Mouse (Mus musculus): ENCODE measurements around the gene Acp7. TPM values are rescaled to one million over a fixed set of nuclear protein-coding genes. Genes with fewer than 3 reads are reported as not detected.

Gene Acp7
- polyA plus RNA-seq, 1 experiment, result not detected

DNA sequence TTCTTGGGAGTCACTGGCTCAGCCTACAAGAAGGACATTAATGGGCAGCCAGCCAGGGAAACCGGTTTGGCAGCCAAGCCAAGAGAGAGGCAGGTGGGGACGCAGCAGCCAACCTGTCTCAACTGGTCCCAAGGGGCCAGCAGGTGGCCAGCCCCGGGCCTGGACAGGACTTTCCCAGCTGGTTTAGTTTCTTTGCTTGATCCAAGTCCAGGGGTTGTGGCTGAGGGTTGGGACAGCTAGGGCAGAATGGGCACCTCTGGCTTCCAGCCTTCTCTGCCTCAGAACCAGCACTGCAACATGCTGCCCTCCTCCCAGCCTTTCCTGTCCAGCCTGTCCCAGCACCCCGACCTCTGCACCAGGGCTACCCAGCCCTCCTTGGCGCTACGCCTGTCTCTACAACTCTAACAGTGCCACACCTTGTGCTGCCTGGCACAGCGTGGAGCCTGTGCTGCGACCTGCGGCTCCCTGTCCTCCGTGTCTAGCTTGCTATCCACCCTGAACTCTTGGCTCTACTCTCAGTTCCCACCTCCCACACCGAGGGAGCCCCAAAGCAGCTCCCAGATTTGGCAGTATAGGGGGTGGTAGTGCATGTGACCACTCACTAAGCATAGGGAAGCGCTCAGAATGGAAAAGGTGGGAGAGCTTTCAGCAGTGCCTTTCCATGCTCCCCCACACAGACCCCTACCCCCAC, 60.7 kb downstream of the Acp7 start:
- no peak for TF ChIP-seq FLI1 (IDR thresholded peaks at IDR 0.05; ENCODE audit: low read length)
- peak overlapping the region; percentile 26 for H3K4me3 ChIP-seq (replicated peaks)
- peaks cover 41% of the 10 kb centered on the region for H3K36me3 ChIP-seq (replicated peaks; ENCODE audit: low read length)
- no peaks in the 10 kb centered on the region for H3K27me3 ChIP-seq (replicated peaks)
- H3K9me3 ChIP-seq, result no peaks in the 10 kb centered on the region
- peaks cover 82% of the 10 kb centered on the region for H3K4me1 ChIP-seq

DNA sequence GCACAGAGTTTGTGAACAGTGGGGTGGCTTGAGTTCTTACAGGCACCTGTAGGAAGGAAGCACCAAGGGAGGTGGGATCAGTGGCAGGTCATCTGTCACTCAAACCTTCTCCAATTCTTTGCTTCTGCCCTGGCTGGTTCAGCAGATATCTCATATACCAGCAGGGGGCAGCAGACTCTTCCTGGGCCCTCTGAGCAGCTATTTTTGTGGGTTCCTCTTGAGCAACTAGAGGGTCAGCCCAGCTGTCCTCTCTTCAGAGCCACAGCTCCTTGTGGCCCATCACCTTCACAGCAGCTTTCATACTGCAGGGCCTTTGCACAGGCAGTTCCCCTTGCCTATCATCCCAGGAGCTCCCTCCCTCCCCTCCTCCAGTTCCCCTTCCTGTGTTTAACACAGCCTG, 62.9 kb downstream of the Acp7 start:
- H3K4me1 ChIP-seq, result peaks cover 67% of the 10 kb centered on the region
- no peaks in the 10 kb centered on the region for H3K27me3 ChIP-seq (replicated peaks)
- H3K36me3 ChIP-seq (replicated peaks; ENCODE audit: low read length), result peaks cover 63% of the 10 kb centered on the region
- H3K4me3 ChIP-seq (replicated peaks), result no peak overlapping the region
- H3K9me3 ChIP-seq, result no peaks in the 10 kb centered on the region
- no peak for TF ChIP-seq FLI1 (IDR thresholded peaks at IDR 0.05; ENCODE audit: low read length)
- TF ChIP-seq GATA1 (IDR thresholded peaks at IDR 0.05; ENCODE audit: borderline replicate concordance, low read length), result no peak

DNA sequence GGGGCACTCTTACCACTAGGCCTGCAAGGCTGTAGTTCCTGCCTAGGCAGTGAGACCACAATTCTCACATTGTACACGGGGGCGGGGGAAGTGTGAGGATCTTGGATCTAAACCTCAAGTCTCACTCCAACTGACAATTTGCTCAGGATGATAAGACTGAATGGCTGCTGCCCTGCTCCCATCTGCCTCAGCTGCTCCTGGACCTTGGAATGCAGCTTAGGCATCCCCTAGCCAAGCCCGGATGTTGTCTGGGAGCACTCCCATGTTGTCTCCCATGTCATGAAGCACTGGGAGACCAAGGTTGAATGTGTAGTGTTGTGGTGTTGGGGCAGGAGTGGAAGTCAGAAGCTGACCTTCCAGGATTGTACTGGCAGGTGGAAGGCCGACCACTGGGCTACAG, 63.6 kb downstream of the Acp7 start:
- Histone ChIP-seq H3K36me3 (replicated peaks; ENCODE audit: low read length) (peaks cover 70% of the 10 kb centered on the region), H3K27me3 (replicated peaks) (no peaks in the 10 kb centered on the region), H3K4me1 (peaks cover 65% of the 10 kb centered on the region), H3K4me3 (replicated peaks) (no peak overlapping the region), H3K9me3 (no peaks in the 10 kb centered on the region)
- TF ChIP-seq GATA1 (IDR thresholded peaks at IDR 0.05; ENCODE audit: borderline replicate concordance, low read length) (no peak), FLI1 (IDR thresholded peaks at IDR 0.05; ENCODE audit: low read length) (no peak)

DNA sequence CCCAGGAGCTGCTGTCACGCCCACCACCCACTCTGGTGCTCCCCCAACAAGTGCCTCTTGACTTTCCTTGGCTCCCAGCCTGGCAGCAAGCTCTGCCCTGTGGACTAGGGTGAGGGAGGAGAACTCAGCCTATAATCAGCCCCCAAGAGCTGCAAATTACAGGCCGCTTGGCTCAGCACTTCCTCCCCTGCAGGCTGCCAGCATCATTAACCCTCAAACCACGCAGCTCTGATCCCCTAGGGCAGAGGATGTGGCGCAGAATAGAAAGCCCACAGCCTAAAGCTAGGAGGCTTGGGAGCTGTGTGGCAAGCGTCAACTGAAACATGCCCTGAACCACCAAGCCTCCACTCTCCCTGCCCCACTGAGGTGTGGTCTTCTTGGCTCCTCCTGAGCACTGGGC, 65.7 kb downstream of the Acp7 start:
- H3K27me3 ChIP-seq (replicated peaks), result no peaks in the 10 kb centered on the region
- TF ChIP-seq FLI1 (IDR thresholded peaks at IDR 0.05; ENCODE audit: low read length) (no peak), GATA1 (IDR thresholded peaks at IDR 0.05; ENCODE audit: borderline replicate concordance, low read length) (no peak)
- peaks cover 60% of the 10 kb centered on the region for H3K4me1 ChIP-seq
- H3K36me3 ChIP-seq (replicated peaks; ENCODE audit: low read length), result peaks cover 87% of the 10 kb centered on the region
- H3K9me3 ChIP-seq, result no peaks in the 10 kb centered on the region
- no peak overlapping the region for H3K4me3 ChIP-seq (replicated peaks)

DNA sequence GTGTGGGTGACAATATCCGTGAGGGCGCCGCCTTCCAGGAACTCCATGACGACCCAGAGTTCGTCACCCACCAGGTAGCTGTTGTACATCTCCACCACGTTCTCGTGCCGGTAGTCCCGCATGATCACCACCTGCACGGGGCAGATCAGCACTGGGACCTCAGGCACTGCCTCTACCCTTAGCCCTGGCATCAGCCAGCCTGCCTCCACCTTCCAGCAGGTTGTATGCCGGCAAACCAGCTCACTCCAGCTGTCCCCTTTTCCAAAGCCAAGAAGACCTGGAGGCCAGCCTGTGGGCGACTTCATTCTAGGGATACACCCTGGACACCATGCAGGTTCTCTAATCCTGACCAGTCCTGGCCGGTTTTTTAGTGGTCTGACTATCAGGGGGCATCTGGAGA, 68.2 kb downstream of the Acp7 start:
- H3K4me1 ChIP-seq, result peaks cover 70% of the 10 kb centered on the region
- H3K36me3 ChIP-seq (replicated peaks; ENCODE audit: low read length), result peaks cover 90% of the 10 kb centered on the region
- TF ChIP-seq GATA1 (IDR thresholded peaks at IDR 0.05; ENCODE audit: borderline replicate concordance, low read length), result no peak
- no peak for TF ChIP-seq FLI1 (IDR thresholded peaks at IDR 0.05; ENCODE audit: low read length)

DNA sequence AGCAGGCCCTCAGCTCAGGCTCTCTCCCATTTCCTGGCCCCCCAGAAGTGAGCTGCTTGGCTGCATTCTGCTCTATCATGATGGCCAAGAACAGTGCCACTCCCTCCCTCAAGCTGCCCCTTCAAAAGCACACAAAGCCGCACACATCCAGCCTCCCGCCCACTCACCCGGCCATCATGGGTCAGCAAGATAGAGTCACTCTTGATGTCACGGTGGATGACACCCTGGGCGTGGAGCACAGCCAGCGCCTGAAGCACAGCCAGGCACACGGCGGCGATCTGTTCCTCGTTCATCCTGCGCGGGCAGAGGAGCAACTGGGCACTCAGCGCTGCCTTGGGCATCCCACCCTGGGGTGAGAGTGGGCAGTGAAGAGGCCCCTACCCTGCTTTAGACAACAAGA, 68.8 kb downstream of the Acp7 start:
- Histone ChIP-seq H3K4me3 (replicated peaks) (no peak overlapping the region), H3K27me3 (replicated peaks) (no peaks in the 10 kb centered on the region), H3K36me3 (replicated peaks; ENCODE audit: low read length) (peaks cover 84% of the 10 kb centered on the region), H3K9me3 (no peaks in the 10 kb centered on the region), H3K4me1 (peaks cover 70% of the 10 kb centered on the region)
- TF ChIP-seq GATA1 (IDR thresholded peaks at IDR 0.05; ENCODE audit: borderline replicate concordance, low read length), result no peak
- TF ChIP-seq FLI1 (IDR thresholded peaks at IDR 0.05; ENCODE audit: low read length), result no peak

More for the DNA sequence above, 68.2 kb downstream of the Acp7 start:
- Histone ChIP-seq H3K4me3 (replicated peaks) (no peak overlapping the region), H3K9me3 (no peaks in the 10 kb centered on the region), H3K27me3 (replicated peaks) (no peaks in the 10 kb centered on the region)

DNA sequence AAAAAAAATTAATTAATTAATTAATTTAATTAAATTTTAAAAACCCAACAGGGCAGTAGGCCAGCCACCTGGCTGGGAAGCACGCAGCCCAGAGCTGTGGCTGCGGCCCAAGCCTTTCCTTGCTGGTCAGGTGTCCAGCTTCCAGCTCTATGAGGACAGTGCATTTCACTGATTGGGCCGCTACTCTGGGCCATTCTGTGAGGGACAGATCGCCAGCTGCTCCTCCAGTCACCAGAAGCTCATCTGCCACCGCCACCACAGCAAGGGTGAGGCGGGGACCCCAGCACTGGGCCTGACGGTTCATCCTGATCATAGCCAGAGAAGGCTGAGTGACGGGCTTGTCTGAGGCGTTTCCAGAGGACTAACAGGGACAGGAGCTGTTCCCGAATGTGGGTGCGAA, 69.2 kb downstream of the Acp7 start:
- H3K9me3 ChIP-seq, result no peaks in the 10 kb centered on the region
- H3K36me3 ChIP-seq (replicated peaks; ENCODE audit: low read length), result peaks cover 80% of the 10 kb centered on the region
- H3K4me3 ChIP-seq (replicated peaks), result no peak overlapping the region
- no peaks in the 10 kb centered on the region for H3K27me3 ChIP-seq (replicated peaks)
- H3K4me1 ChIP-seq, result peaks cover 70% of the 10 kb centered on the region
- TF ChIP-seq FLI1 (IDR thresholded peaks at IDR 0.05; ENCODE audit: low read length), result no peak
- no peak for TF ChIP-seq GATA1 (IDR thresholded peaks at IDR 0.05; ENCODE audit: borderline replicate concordance, low read length)

DNA sequence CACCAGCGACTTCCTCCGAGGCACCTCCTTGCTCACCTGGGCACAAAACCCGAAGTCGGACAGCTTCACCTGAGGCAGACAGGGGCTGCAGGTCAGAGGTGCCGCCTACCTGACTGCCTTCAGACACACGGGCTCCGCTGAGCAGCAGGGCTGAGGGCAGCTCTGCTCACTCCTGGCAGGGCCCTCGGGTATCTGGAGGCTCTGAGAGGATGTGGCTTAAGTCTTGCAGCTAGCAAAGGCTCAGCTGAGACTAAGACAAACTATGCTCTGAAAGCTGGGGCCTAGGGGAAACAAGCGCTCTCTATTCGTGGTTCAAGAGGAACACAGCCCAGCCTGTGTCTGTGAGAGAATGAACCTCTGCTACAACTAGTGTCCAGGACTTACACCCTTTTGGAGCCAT, 70.3 kb downstream of the Acp7 start:
- Histone ChIP-seq H3K9me3 (no peaks in the 10 kb centered on the region), H3K4me3 (replicated peaks) (no peak overlapping the region), H3K36me3 (replicated peaks; ENCODE audit: low read length) (peaks cover 69% of the 10 kb centered on the region), H3K4me1 (peaks cover 70% of the 10 kb centered on the region), H3K27me3 (replicated peaks) (no peaks in the 10 kb centered on the region)
- TF ChIP-seq FLI1 (IDR thresholded peaks at IDR 0.05; ENCODE audit: low read length) (no peak), GATA1 (IDR thresholded peaks at IDR 0.05; ENCODE audit: borderline replicate concordance, low read length) (no peak)

DNA sequence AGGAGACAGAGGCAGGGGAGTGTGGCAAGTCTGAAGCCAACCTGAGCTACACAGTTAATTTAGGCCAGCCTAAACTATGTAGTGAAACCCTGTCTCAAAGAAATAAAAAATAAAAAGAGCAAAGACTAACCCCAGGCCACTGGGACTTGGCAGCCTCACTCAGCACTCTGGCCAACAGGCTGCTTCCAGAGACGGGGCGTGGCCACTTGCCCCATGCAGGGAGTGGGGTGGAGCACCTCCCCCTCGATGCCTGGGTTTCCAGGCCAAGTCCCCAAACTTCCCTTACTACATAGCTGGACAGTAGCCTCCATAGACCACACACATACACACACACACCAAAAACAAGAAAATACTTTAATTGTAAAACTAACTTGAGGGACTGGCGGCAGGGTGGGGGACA, 72.6 kb downstream of the Acp7 start:
- peaks cover 46% of the 10 kb centered on the region for H3K36me3 ChIP-seq (replicated peaks; ENCODE audit: low read length)
- H3K4me1 ChIP-seq, result peaks cover 60% of the 10 kb centered on the region
- TF ChIP-seq GATA1 (IDR thresholded peaks at IDR 0.05; ENCODE audit: borderline replicate concordance, low read length), result no peak
- no peak for TF ChIP-seq FLI1 (IDR thresholded peaks at IDR 0.05; ENCODE audit: low read length)
- no peaks in the 10 kb centered on the region for H3K27me3 ChIP-seq (replicated peaks)
- H3K9me3 ChIP-seq, result no peaks in the 10 kb centered on the region
- no peak overlapping the region for H3K4me3 ChIP-seq (replicated peaks)

DNA sequence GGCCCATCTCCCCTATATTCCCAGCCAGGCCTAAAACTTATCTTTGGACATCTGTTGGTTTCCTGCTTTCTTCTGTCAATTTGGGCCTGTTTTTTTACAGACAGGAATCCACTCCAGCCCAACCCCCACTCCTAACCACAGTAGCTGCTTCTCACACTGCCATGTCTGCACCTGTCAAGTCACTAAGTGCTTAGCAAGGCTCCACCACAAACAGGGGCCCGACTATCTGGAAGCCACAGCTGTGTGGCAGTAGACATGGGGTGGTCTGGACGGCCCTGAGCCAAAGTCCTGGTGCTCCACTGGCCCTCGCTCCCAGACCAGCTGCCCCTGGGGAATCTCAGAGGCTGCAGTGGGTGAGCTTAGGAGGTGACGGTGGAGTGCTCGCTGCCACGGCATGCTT, 73.4 kb downstream of the Acp7 start:
- Histone ChIP-seq H3K27me3 (replicated peaks) (peaks cover 3% of the 10 kb centered on the region), H3K4me1 (peaks cover 63% of the 10 kb centered on the region), H3K36me3 (replicated peaks; ENCODE audit: low read length) (peaks cover 38% of the 10 kb centered on the region), H3K4me3 (replicated peaks) (peak overlapping the region; percentile 59), H3K9me3 (peaks cover 6% of the 10 kb centered on the region)
- TF ChIP-seq GATA1 (IDR thresholded peaks at IDR 0.05; ENCODE audit: borderline replicate concordance, low read length) (no peak), FLI1 (IDR thresholded peaks at IDR 0.05; ENCODE audit: low read length) (no peak)

Other genes starting within 250 kb of the Acp7 start
- gene Med29, start 238.6 kb downstream of the Acp7 start, polyA plus RNA-seq (2012; ENCODE audit: insufficient read depth, low replicate concordance), result 15.2 and 24.0 TPM in 2 replicates
- gene Paf1, start 238.4 kb downstream of the Acp7 start, polyA plus RNA-seq (2012; ENCODE audit: insufficient read depth, low replicate concordance), result 38.6 and 78.0 TPM in 2 replicates
- gene Gmfg, start 193.9 kb downstream of the Acp7 start, polyA plus RNA-seq (2012; ENCODE audit: insufficient read depth, low replicate concordance), result 4.7 and 41.3 TPM in 2 replicates
- 3.4 and 4.0 TPM in 2 replicates for gene Lrfn1, start 179.4 kb downstream of the Acp7 start, polyA plus RNA-seq (2012; ENCODE audit: insufficient read depth, low replicate concordance)
- gene Ifnl2, start 120.9 kb downstream of the Acp7 start, polyA plus RNA-seq (2012; ENCODE audit: insufficient read depth, low replicate concordance), result not detected in 2 replicates
- gene Ifnl3, start 108.5 kb downstream of the Acp7 start, polyA plus RNA-seq (2012; ENCODE audit: insufficient read depth, low replicate concordance), result not detected in 2 replicates
- gene Sycn, start 90.4 kb downstream of the Acp7 start, polyA plus RNA-seq (2012; ENCODE audit: insufficient read depth, low replicate concordance), result not detected in 2 replicates
- 0.28 TPM in 1 of 2 replicates, not detected in the other for gene Nccrp1, start 84.1 kb downstream of the Acp7 start, polyA plus RNA-seq (2012; ENCODE audit: insufficient read depth, low replicate concordance)
- gene Samd4b, start 33.2 kb downstream of the Acp7 start, polyA plus RNA-seq (2012; ENCODE audit: insufficient read depth, low replicate concordance), result 125 and 217 TPM in 2 replicates
- 17.3 and 20.8 TPM in 2 replicates for gene Pak4, start 33.1 kb downstream of the Acp7 start, polyA plus RNA-seq (2012; ENCODE audit: insufficient read depth, low replicate concordance)
- not detected in 2 replicates for gene Fbxo27, start 61.5 kb upstream of the Acp7 start, polyA plus RNA-seq (2012; ENCODE audit: insufficient read depth, low replicate concordance)
- not detected in 2 replicates for gene Fbxo17, start 85.5 kb upstream of the Acp7 start, polyA plus RNA-seq (2012; ENCODE audit: insufficient read depth, low replicate concordance)
- gene Mrps12, start 110.5 kb upstream of the Acp7 start, polyA plus RNA-seq (2012; ENCODE audit: insufficient read depth, low replicate concordance), result 283 and 464 TPM in 2 replicates
- gene Sars2, start 110.7 kb upstream of the Acp7 start, polyA plus RNA-seq (2012; ENCODE audit: insufficient read depth, low replicate concordance), result 16.1 and 18.5 TPM in 2 replicates
- not detected in 2 replicates for gene Ccer2, start 124.8 kb upstream of the Acp7 start, polyA plus RNA-seq (2012; ENCODE audit: insufficient read depth, low replicate concordance)
- gene Sirt2, start 135.4 kb upstream of the Acp7 start, polyA plus RNA-seq (2012; ENCODE audit: insufficient read depth, low replicate concordance), result 230 and 254 TPM in 2 replicates
- gene Nfkbib, start 136.2 kb upstream of the Acp7 start, polyA plus RNA-seq (2012; ENCODE audit: insufficient read depth, low replicate concordance), result 239 and 363 TPM in 2 replicates
- 30.8 and 66.7 TPM in 2 replicates for gene Rinl, start 157.6 kb upstream of the Acp7 start, polyA plus RNA-seq (2012; ENCODE audit: insufficient read depth, low replicate concordance)
- 226 and 241 TPM in 2 replicates for gene Hnrnpl, start 177.2 kb upstream of the Acp7 start, polyA plus RNA-seq (2012; ENCODE audit: insufficient read depth, low replicate concordance)
- 12.0 and 64.8 TPM in 2 replicates for gene Ech1, start 193.9 kb upstream of the Acp7 start, polyA plus RNA-seq (2012; ENCODE audit: insufficient read depth, low replicate concordance)
- gene Lgals4, start 202.5 kb upstream of the Acp7 start, polyA plus RNA-seq (2012; ENCODE audit: insufficient read depth, low replicate concordance), result 1.3 TPM in 1 of 2 replicates, not detected in the other
- not detected in 2 replicates for gene Lgals7, start 232.5 kb upstream of the Acp7 start, polyA plus RNA-seq (2012; ENCODE audit: insufficient read depth, low replicate concordance)

Measured in megakaryocyte, embryonic 14.5 days (primary cell).